Mouse (Mus musculus) intestine, postnatal 0 days (tissue): ENCODE data around the gene Dram1. TPM values are rescaled to one million over a fixed set of nuclear protein-coding genes. Genes with fewer than 3 reads are reported as not detected.

Experiments used
- ATAC-seq: fragments of 200-750 bp; cut with Nextera tagmentation; 2 replicates; pipeline ENCODE4 v1.8.0; 2017; ENCODE audit warnings: mild to moderate bottlenecking, moderate TSS enrichment, moderate library complexity
- H3K27ac ChIP-seq: fragments of 300-500 bp; sonication (generic); 2 replicates; pipeline ENCODE4 v1.5.1; 2014; ENCODE audit warnings: mild to moderate bottlenecking, low read depth, low read length, moderate library complexity
- H3K27me3 ChIP-seq: fragments of 300-500 bp; sonication (generic); replicated peaks from 2 replicates; pipeline ENCODE4 v1.6.1; 2014; ENCODE audit warnings: low read length, mixed read lengths; ENCODE audit not compliant: control insufficient read depth, insufficient read depth
- H3K36me3 ChIP-seq: fragments of 300-500 bp; sonication (generic); 2 replicates; pipeline ENCODE4 v1.6.1; 2014; ENCODE audit warnings: mild to moderate bottlenecking, moderate library complexity; ENCODE audit not compliant: control insufficient read depth, insufficient read depth
- H3K4me1 ChIP-seq: fragments of 300-500 bp; sonication (generic); replicated peaks from 2 replicates; pipeline ENCODE4 v1.6.1; 2014; ENCODE audit warnings: antibody characterized with exemption, low read length, mixed read lengths; ENCODE audit not compliant: control insufficient read depth, insufficient read depth
- H3K4me2 ChIP-seq: fragments of 300-500 bp; sonication (generic); replicated peaks from 2 replicates; pipeline ENCODE4 v1.6.1; 2014; ENCODE audit warnings: low read depth, mild to moderate bottlenecking, moderate library complexity
- H3K4me3 ChIP-seq: fragments of 300-500 bp; sonication (generic); 2 replicates; pipeline ENCODE4 v1.5.1; 2014; ENCODE audit warnings: low read depth, low read length
- H3K9ac ChIP-seq: fragments of 300-500 bp; sonication (generic); 2 replicates; pipeline ENCODE4 v1.6.1; 2014; ENCODE audit warnings: mild to moderate bottlenecking, low read depth, low read length
- H3K9me3 ChIP-seq: fragments of 300-500 bp; sonication (generic); 2 replicates; pipeline ENCODE4 v1.6.1; 2016; ENCODE audit warnings: mixed run types; ENCODE audit not compliant: control insufficient read depth
- CTCF ChIP-seq: sonication (generic); IDR thresholded peaks from 2 replicates; pipeline ENCODE4 v1.5.1; 2016; ENCODE audit warnings: low read depth, mild to moderate bottlenecking, control low read depth, antibody characterized with exemption, moderate library complexity
- WGBS: fragments of 180-500 bp; shearing (Covaris S2); extraction: QIAGEN DNeasy Blood & Tissue Kit; methylation state at CpG from one replicate; pipeline ENCODE4 v1.1.7; 2014; 5-methylcytosine and 5-hydroxymethylcytosine counted together
- polyA plus RNA-seq: library from polyadenylated mRNA; unstranded; fragments of >200 nt; fragmentation: Nextera tagmentation; extraction: Ambion mirVana; gene quantifications from 2 replicates; pipeline ENCODE4 v1.2.1, GENCODE M21; 2015

Gene Dram1
- polyA plus RNA-seq, 1 experiment from 2014 or later = 2.1 TPM

DNA sequence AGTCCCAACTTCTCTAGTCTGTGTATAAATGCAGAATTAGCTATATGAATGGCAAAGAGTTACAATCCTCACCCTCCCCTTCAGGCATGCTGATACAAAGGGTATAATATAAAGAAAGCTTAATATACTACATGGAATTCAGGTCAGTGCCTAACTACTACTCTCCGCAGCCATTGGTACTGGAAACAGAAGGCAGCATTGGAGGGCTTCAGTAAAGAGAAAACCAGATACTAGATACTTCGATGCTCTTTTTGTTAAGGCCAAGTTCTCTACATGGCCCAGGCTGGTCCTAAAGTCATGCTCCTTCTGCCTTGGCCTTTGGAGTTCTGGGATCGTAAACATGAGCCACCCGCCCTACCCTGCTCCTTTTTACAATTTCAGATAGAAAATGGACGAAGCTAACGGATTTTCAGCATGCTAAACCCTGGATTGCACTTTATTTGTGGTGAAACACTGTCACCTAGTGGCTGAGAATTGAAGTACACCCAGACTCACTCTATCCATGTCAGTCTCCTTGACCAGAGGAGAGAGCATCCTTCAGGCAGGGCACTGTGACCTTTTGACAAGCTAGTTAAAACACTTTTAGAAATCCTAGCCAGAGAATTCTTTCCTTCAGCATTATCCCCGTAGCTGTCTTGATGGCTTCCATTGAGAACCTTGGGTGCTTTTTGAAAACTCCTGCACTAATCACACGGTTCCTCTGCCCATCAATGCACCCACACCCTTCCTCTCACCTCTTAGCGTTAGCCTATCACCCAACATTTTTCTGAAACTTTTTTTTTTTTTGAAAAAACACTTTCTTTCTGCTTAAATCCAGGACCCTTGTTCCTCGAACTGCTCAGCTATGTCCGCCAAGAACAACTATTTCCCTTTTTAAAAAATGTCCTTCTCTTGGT is 51.5 kb downstream of the Dram1 start:
- no peak overlapping the region for H3K4me3 ChIP-seq
- H3K9ac ChIP-seq = no peak overlapping the region
- peak; percentile 53; the same call in 1 of the 2 replicates for ATAC-seq
- TF ChIP-seq CTCF = peak; percentile 98
- H3K4me2 ChIP-seq = no peak overlapping the region
- H3K9me3 ChIP-seq = no peaks in the 10 kb centered on the region
- WGBS = 44% methylated on average over 11 of the region's 11 CpGs
- H3K27me3 ChIP-seq = no peaks in the 10 kb centered on the region
- no peaks in the 10 kb centered on the region for H3K4me1 ChIP-seq
- H3K36me3 ChIP-seq = no peaks in the 10 kb centered on the region
- no peak overlapping the region for H3K27ac ChIP-seq

DNA sequence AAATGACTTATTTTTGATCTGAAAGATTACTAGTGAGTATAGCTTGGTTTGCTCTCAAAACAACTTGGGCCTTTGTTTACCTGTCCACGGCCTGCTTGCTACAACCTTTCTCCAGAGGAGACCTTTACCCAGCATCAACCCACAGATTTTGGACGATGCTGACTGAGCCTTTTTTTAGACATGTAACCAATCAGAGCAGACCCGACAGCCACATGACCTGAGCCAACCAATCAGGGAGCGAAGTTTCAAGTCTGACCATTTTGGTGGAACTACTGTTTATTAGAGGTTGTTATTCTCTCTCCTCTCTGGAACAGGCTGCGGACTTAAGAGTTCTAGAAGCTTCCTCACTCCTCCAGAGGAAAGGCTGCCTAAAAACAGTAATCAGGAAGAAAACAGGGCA is 57.1 kb downstream of the Dram1 start:
- Histone ChIP-seq H3K4me3 (no peak overlapping the region), H3K9me3 (no peaks in the 10 kb centered on the region), H3K27ac (no peak overlapping the region), H3K9ac (no peak overlapping the region), H3K4me1 (no peaks in the 10 kb centered on the region), H3K36me3 (no peaks in the 10 kb centered on the region), H3K27me3 (no peaks in the 10 kb centered on the region), H3K4me2 (no peak overlapping the region)
- no peak for ATAC-seq
- no peak for TF ChIP-seq CTCF
- 75% methylated on average over 5 of the region's 5 CpGs for WGBS

DNA sequence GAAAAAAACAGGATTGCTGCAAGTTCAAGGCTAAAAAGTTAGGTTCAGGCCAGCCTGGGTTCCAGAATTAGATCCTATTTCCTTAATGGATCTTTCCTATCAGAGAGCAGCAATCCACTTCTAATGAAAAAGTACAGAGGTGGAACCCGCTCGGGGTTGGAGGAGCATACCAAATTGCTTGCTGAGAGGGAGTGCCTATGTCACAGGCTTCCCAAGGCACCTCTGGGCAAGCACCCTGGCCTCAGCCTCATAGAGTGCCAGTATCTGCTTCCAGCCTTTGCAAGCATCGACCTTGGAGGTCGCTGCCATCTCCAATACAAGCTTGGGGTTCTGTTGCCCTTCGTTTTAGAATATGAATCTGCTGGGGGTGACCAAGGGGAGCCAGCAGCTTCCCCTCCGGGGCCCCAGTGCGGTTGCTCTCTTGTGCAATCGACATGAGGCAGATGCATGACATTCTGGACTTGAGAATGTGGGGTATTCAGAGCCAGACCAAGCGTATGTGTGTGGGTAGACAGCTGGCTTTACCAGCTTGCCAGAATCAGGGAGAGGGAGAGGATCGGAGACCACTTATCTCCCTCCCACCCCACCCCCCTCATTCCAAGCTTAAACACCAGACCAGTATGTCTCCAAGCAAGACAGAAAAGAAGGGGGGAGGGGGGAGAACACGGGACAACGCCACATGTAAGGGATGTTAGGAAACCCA is 58.0 kb downstream of the Dram1 start:
- 0 out of 2 replicates have a peak, but pooled peaks have one; percentile 19 for ATAC-seq
- H3K4me1 ChIP-seq = no peaks in the 10 kb centered on the region
- no peak overlapping the region for H3K4me2 ChIP-seq
- 48% methylated on average over 12 of the region's 12 CpGs for WGBS
- TF ChIP-seq CTCF = no peak
- peak overlapping the region; percentile 41; the same call in 1 of the 2 replicates for H3K27ac ChIP-seq
- H3K36me3 ChIP-seq = no peaks in the 10 kb centered on the region
- H3K9ac ChIP-seq = no peak overlapping the region
- H3K4me3 ChIP-seq = no peak overlapping the region
- no peaks in the 10 kb centered on the region for H3K27me3 ChIP-seq
- no peaks in the 10 kb centered on the region for H3K9me3 ChIP-seq

DNA sequence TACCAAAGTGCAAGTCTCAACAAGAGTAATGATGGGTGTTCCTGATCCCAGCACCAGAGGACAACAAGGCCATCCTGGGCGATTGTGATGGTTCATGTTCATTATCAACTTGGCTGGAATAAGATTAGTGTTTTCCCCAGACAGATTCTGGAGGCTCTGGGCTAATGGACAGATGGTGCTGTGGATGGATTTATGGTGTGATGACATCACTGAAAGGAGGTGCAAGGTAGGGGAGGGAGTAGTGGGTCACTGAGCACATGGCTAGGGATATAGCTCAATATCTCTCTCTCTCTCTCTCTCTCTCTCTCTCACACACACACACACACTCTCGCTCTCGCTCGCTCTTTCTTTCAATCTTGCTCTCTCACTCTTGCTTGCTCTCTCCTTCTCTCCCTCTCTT is 60.7 kb downstream of the Dram1 start:
- H3K9me3 ChIP-seq = no peaks in the 10 kb centered on the region
- no peak overlapping the region for H3K4me3 ChIP-seq
- H3K27ac ChIP-seq = no peak overlapping the region
- ATAC-seq = no peak
- TF ChIP-seq CTCF = no peak
- H3K4me2 ChIP-seq = no peak overlapping the region
- WGBS = 85% methylated on average over 4 of the region's 4 CpGs
- no peaks in the 10 kb centered on the region for H3K27me3 ChIP-seq
- H3K9ac ChIP-seq = no peak overlapping the region
- no peaks in the 10 kb centered on the region for H3K36me3 ChIP-seq
- no peaks in the 10 kb centered on the region for H3K4me1 ChIP-seq

DNA sequence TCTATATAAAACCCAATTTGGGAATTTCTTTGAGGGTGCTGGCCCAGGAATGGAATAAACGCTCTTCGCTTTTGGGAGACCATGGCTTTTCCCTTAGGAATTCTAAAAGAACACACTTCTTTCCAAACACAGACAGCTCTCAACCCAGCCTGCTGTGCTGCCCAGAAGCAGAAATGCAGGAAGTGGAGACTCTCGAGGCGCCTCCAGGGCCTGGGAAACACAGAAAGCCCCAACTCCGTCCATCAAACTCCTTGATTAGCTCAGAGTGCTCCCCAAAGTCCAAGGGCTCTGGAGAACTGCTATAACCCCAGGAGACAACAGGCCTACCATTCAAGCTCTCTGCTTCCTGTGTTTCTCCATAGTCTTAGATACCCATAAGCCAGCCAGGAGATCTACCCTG is 61.7 kb downstream of the Dram1 start:
- TF ChIP-seq CTCF = no peak
- no peak overlapping the region for H3K9ac ChIP-seq
- no peaks in the 10 kb centered on the region for H3K9me3 ChIP-seq
- no peak overlapping the region for H3K27ac ChIP-seq
- H3K27me3 ChIP-seq = no peaks in the 10 kb centered on the region
- no peaks in the 10 kb centered on the region for H3K4me1 ChIP-seq
- H3K36me3 ChIP-seq = no peaks in the 10 kb centered on the region
- no peak overlapping the region for H3K4me3 ChIP-seq
- no peak for ATAC-seq
- 84% methylated on average over 5 of the region's 5 CpGs for WGBS
- H3K4me2 ChIP-seq = no peak overlapping the region

DNA sequence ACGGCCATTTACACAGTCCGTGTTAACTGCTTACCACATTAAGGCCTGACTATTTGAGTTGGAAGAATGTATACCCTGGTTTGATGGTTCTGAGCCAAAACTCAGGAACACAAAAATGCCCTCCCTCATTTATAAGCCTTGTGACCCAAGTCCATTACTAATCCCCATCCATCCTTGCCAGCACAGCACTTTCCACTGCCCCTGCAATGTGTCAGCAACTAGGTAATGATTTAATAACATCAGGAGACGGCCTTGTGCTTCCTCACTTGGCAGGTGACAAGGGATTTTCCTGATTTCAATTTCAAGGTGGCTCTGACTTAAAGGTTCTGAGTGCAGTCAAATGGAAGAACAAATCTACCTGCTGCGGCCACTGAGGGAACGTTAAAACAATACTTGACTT is 64.0 kb downstream of the Dram1 start:
- H3K4me3 ChIP-seq = no peak overlapping the region
- H3K9ac ChIP-seq = no peak overlapping the region
- no peaks in the 10 kb centered on the region for H3K4me1 ChIP-seq
- no peak for ATAC-seq
- H3K27ac ChIP-seq = no peak overlapping the region
- H3K36me3 ChIP-seq = no peaks in the 10 kb centered on the region
- no peak overlapping the region for H3K4me2 ChIP-seq
- WGBS = 87% methylated on average over 5 of the region's 5 CpGs
- H3K9me3 ChIP-seq = no peaks in the 10 kb centered on the region
- no peaks in the 10 kb centered on the region for H3K27me3 ChIP-seq
- TF ChIP-seq CTCF = no peak
